Mouse (Mus musculus) ovary, postnatal 36 days (tissue): ENCODE measurements around the gene Pip4k2b.
A peak's percentile ranks its signal among the peaks of the same experiment; 100 is the strongest.

Experiments used
- DNase-seq: peaks from one replicate; pipeline ENCODE4 v3.0.0; 2022; ENCODE audit warnings: low spot score, mixed read lengths

The Pip4k2b gene

DNA sequence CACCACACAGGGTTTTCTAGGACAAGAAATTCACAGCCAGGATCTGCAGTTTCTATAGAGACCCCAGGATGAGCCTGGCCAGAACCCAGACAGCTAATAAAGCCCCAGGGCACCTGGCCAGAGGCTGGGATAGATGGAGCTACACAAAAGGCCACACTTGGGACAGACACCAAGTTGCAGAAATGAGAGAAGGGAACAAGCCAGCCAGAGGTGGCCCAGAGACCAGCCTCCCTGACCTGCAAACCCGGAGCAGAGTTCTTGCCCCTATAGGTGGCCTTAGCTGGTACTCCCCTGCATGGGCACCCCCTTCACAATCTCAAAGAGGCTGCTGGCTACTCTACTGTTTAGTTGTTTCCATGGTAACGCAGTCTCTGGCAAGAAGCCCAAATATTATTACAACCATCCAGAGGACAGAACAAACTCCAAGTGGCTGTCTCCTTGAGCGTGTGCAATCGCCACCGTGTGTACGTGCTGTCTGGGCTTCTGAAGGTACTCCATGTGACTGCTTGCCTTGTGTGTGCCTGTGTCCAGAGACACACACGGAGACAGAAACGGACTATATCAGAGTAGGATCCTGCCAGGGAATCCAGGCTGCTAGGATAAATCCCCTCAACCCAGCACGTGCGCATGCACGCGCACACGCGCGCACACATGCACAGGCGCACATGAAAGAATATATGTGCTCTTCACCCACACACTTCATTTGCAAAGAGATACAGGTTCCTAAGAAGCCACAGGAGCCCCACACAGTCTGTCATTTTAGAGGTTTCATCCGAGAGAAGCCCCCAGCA is 49.4 kb downstream of the Pip4k2b start:
- no peak for DNase-seq

DNA sequence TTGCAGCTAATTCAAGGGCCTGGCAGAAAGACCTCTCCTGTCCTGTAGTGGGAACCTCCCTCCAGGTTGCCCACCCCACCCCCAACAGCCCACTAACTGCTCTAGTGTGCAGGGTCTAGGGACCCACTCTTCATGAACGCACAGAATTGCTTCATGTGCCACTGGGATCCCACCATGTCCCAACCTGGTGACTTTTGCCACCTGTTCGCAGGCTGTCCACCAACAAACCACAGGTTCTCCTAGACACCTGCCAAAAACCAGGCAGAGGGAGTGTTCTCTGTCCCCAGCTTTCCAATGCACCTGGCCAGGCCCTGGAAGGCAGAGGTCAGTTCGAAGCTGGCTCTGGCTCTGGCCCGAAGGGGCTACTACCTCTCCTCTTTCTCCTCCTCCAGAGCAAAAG is 50.1 kb downstream of the Pip4k2b start:
- DNase-seq, result no peak

DNA sequence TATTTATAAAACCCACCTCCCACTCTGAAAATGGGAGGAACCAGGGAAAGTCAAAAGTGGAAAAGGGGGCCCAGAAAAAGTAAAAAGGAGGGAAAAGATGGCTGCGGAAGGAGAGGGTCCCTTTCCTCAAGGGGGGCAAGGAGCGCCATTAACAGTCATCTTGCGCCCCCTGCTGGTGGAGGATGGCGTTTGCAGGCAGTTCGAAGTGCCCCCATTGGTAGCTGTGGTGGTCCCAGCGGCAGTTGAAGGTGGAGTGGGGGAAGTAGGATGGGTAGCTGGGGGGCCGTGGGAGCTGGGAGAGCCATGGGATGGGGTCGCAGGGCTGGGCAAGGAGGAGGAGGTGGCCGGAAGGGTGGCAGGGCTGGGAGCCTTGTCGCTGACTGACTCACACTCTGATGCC is 54.6 kb downstream of the Pip4k2b start:
- DNase-seq, result peak; percentile 58

DNA sequence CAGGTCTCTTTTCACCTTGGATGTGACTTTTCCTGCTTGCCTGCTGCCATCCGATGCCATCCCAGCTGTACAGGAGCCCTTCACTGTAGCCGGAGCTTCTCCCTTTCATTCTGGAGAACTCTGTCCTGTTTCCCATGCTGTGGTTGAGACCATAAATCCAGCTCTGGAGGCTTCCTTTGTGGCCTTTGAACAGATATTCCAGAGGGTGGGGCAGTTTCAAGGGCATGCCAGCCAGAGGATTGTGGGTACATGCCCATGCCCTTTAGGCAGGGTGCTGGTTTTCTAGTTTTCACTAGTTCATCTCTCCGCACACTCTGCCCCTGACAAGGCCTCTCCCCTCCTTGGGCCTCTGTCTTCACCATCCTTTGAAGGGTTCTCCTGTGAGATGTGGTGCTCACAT is 57.4 kb downstream of the Pip4k2b start:
- no peak for DNase-seq

DNA sequence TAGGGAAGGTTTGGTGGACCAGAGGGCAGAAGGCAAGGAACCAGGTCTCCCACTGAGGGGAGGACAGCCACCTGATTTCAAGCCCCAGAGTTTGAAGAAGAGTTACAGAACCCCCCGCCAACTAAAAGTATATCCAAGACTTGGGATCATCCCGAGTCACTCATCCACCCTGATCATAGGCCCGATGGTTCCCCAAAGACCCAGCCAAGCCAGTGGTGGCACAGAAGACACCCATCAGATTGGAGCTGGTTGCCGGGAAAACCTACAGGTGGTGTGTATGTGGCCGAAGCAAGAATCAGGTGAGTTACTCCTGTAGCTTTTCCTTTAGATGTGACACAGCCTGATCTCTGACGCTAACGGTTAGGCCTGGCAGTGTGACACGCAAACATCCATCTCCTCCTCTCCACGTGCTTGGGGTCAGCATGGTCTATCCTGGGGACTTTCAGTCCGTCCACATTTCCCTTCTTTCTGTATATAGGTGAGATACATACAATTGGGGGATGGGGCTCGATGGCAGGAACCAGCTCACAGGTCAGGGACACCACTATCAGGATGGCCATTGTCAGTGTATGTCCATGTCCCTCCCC is 58.1 kb downstream of the Pip4k2b start:
- no peak for DNase-seq

DNA sequence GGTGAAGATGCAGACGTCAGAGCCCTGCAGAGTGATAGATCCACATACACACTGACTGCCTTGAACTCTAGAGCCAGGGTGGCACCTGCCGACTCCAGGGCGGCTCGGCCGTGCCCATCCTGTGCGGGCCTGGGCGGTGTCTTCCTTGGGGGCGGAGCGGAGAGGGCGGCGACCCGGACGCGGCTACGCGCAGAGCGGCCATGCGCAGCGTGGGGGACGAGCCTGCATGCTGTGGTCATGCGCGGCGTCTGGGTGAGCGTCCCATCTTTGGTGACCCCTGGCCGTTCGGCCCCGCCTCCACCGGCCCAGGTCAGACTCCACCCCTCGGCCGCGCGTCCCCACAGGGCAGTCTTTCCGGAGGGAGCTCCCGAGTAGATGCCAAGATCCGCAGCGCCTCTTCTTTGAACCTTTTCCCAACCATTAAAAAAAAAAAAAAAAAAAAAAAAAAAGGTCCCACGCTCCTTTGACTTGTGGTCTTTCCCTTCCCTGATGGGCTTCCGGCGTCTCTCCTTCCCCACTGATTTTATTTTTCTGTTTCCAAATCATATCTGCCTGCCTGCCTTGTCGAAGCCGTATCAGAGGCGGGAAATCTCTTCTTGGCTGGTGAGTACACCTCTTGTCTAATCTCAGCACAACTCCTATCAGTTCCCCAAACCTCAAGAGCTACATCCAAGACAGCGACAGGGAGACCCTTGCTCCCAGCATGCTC is 58.7 kb downstream of the Pip4k2b start, which contains the start of gene Cisd3:
Cisd3 (plus strand) TSS at position 214 of the 709 bp plus-strand sequence.
- DNase-seq, result peak; percentile 95

DNA sequence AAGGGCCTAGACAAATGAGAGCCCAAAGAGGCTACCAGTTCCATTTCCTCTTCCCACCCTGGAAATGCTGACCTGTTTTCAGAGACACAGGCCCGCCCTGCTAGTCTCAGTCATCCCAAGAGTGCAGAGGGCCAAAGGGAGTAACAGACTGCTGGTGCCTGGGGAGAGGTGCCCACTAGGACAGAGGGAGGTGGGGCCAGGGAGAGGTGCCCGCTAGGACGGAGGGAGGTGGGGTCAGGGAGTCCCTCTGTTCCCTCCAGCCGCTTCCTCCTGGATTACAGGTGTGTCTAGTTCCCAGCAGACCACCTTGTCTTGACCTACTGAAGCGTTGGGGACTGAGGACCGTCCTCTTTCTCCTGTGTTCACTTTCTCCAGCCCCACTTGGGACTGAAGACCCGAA is 59.7 kb downstream of the Pip4k2b start:
- DNase-seq, result no peak

DNA sequence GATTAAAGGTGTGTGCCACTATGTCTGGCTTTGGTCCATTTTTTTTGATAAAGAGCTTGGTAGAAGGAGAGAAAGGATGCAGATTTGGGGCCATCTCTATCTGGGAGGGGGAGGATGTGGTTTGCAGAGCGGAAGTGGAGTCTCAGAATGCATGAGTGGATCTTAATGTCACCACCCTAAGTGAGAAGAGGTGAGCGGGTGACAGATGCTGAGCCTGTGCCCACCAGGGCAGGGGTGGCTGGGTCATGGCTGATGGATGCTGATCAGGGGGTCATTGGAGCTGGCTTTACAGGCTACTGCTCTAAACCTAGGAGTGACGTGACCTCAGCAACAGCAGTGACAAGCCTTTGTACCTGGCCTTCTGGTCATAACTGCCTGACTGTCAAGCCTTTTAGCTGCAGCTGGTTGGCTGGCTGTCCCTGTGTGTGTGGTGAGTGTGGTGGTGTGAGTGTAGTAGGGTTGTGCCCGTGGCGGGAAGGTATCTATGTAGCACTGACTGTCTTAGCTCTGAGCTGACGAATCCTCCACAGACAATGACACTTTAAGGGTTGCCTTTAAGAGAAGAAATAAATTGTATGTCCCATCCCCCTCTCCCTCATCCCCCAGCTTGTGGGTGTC is 60.3 kb downstream of the Pip4k2b start:
- no peak for DNase-seq

DNA sequence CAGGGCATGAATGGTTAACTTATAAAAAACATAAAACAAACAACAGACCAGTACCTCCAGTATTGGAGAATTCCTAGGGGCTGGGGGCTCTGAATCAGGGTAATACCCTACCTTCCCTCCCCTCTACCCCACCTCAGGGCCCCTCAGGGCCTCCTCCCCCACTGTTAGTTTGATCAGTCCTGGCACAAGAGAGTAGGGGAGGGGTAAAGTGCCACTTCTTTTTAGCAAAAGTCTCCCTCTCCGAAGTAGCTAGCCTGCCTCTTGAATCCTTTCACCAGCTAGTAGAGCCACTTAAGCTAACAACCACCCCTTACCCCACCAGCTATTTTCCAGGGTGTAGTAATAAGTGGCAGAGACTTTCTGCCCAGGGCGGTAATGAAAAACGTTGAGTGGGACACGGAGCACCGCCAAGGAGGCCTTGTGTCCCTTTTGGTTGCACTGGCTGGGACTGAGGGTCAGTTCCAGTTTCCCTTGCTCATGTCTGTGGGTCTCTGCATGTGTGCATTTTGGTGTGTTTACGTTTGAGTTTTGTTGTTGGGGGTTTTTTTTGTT is 61.9 kb downstream of the Pip4k2b start:
- no peak for DNase-seq

DNA sequence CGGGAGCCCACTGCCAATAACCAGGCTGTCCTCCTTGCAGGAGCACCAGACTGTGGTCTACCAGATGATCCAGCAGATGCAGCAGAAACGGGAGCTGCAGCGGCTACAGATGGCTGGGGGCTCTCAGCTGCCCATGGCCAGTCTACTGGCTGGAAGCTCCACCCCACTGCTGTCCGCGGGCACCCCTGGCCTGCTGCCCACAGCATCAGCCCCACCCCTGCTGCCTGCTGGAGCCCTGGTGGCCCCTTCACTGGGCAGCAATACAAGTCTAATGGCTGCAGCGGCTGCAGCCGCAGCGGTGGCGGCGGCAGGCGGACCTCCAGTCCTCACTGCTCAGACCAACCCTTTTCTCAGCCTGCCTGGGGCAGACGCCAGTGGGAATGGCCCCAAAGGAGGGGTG is 64.1 kb downstream of the Pip4k2b start:
- no peak for DNase-seq

DNA sequence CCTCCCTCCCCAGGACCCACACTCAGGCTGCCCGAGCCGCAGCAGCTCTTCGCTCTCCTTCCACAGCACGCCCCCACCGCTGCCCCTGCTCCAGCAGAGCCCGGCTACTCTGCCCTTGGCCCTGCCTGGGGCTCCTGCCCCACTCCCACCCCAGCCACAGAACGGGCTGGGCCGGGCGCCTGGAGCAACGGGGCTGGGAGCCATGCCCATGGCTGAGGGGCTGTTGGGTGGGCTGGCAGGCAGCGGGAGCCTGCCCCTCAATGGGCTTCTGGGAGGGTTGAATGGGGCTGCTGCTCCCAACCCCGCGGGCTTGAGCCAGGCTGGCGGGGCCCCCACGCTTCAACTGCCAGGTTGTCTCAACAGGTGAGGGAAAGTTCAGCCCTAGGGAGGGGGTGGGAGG is 66.2 kb downstream of the Pip4k2b start:
- DNase-seq, result no peak

DNA sequence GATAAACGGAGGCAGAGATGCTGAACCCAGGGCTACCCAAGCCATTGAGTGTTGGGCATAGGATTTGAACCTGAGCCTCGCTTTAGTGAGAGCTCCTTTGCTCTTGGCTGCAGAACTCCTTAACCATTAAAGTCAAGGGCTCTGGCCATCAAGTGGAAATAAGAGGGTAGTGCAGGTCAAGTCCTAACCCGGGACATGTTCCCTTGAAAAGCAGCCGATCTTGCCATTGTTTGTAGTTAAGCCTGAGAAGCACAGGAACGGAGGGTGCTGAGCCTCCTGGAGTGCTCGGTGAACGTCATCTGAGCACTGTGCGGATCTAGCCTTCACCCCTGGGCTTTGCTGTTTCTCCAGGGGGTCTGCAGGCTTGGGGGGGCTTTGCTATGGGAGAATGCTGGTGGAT is 66.7 kb downstream of the Pip4k2b start:
- DNase-seq, result no peak

DNA sequence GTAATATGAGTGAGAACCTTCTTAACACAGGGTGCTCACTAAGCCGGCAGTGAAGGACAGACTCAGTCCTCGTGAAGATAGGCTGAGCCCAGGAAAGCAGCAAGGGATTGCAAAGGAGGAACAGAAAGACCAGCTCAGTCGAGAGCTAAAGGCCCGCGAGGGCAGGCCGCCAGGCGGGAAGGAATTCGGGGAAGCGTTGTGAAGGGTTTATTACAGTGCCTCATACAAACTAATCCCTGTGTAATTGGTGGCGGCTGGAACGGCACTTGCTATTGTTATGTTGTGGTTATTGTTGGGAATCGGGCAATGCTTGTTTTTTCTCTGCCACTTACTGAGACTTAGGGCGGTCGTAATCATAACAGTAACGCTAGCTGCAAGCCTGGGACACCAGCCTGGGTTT is 67.1 kb downstream of the Pip4k2b start:
- no peak for DNase-seq

DNA sequence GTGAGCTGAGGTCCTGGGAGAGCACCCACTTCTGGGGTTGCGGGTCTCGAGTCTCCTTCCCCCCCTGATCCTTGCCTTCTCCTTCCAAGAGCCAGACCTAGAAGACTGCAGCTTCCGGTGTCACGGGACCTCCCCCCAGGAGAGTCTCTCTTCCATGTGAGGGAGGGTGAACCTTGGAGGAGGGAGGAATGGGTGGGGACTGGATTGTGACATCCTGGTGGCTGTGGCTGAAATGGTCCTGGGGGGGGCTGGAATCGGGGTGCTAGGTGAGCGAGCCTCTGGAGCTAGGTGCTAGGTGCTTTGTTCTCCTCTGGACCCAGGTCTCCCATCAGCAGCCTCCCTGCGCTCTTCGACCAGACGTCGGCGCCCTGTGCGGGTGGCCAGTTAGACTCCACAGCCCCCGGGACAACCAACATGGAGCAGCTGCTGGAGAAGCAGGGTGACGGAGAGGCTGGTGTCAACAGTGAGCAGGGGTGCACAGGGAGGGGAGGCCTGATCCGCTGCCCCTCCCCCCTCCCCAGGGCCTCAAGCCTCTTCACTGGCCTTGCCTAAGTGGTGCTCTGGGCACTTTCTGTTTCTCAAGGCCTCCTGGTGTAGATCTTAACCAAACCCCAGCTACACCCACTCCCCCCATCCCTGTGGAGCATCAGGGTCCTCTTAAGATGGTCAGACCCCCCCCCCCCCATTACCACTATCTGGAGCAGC is 68.3 kb downstream of the Pip4k2b start:
- DNase-seq, result no peak

DNA sequence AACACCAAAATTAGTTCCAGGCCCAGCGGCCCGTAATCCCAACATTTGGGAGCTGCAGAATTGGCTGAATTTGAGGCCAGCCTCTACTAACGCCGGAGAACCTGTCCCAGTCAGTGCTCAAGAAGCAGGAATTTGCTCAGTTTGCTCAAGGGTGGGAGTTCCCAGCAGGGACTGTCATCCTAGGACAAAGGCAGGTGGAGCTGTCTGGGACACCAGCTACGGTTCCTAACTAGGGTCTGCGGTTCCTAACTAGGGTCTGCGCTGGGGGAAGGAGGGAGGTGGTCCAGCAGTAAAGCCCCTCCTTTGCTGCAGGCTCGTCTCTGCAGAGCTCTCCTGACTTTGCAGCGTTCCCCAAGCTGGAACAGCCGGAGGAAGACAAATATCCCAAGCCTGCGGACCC is 71.4 kb downstream of the Pip4k2b start:
- no peak for DNase-seq

DNA sequence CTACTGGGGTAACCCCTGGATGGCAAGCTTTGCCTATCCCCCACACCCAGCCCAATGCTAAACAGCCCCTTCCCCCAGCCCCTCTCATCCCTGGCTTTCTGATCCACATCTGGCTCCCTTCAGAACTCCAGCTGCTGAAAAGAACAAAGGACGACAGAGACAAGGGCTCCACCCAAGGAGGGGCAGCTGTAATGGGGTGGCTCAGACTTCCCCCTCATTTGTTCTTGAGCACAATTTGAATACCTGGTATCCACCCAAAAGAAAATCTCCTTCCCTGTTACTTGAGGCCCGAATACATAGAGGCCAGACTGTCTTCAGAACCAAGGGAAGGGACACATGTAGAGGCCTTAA is 73.4 kb downstream of the Pip4k2b start:
- DNase-seq, result no peak

DNA sequence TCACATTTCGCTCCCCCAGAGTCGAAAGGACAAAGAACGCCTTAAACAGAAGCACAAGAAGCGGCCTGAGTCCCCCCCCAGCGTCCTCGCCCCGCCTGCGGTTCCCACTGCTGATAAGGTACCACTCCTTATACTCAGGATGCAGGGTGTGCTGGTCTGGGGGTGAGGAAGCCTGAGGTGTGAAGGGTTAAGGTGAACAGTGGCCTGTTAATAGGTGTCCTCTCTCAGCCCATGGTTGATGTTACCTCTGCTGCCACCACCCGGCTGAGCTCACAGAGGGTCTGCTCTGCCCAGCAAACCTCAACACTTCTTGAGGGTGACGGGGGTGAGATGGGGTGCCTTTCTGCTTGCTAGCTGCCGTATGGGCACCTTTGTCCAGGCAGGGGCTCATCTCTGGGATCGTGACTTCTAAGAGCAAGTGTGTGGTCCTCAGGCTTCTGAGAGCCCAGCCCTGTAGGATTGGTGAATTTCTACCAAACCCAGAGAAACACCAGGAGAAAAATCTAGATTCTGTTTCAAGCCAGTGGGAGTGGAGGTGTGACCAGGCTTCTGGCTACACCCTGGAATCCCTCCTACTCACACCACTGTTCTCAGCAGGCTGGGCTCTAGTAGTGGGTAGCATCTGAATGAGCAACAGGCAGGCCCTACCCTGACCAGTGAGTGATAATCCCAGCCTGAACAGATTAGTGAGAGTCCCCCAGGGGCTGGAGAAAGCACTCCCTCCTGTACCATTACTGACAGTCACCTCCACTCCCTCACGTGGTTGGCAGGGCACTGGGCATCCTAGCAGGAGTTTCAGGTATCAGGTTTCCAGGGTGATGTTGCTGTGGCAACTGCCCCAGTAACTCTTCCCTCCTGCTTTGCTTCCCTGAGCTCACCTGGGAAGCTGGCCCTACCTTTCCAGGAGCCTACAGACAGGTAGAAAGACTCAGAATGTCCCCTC is 74.0 kb downstream of the Pip4k2b start:
- no peak for DNase-seq

DNA sequence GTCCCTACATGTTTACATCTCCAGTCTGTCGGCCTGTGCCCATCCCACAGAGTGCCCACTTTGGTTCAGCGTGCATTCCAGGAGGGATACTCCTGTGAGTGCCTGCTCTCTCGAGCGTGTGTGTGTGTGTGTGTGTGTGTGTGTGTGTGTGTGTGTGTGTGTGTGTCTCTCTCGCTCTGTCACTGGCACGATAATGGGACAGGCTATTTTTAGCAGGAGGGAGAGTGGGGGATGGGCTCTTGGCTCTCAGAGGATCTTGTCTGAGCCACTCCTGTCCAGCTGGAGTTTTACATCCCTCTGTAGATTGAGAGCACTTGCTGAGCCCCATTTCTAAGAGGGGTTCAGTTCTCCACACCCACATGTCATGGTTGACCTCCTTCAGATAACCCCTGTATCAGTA is 74.7 kb downstream of the Pip4k2b start:
- no peak for DNase-seq

DNA sequence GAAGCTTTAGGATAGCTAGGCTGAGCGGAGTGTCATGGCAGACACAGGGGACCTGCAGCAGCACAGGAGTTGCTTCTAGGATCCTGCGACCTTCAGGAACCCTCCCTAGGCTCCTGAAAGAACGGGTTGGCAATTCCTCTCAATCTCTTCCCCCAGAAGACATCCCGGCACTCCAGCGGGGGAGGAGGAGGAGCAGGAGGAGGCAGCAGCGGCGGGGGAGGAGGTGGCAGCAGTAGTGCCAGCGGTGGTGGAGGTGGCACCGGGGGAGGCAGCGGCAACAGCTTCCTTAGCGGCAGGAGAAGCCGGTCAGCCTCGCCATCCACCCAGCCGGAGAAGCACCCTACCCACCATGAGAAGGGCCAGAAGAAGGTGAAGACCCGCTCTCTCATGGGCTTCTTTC is 75.2 kb downstream of the Pip4k2b start:
- DNase-seq, result peak; percentile 55

DNA sequence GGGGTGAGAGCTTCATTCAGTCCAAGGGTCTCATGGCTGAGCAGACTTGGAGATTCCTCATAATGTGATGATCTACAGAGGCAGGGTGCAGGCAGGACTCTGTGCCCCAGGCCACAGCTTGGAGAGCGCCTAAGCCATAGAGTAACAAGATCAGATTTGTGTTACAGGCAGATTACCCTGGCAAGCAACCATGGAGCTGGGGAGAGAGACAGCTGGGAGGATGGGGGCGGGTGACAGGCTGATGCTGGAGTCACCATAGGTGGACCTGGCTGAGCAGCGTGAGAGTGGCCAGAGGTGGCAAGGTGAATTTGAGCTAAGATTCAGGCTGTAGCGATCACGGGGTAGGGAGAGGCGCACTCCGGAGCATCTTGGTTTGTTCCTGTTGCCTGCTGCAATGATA is 76.3 kb downstream of the Pip4k2b start:
- no peak for DNase-seq

DNA sequence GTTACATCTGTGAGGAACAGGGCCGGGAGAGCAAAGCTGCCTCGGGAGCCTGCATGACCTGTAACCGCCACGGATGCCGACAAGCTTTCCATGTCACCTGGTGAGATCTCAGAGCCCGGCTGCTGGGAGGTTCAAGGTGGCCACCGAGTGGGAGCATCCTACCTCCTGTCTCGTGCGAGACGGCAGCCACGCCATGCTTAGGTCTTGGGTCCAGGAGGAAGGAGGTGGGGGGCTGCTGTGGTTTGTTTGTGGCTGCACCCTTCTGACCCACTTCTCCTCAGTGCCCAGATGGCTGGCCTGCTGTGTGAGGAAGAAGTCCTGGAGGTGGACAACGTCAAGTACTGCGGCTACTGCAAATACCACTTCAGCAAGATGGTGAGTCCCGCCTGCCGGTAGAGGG is 77.7 kb downstream of the Pip4k2b start:
- no peak for DNase-seq
